Mouse (Mus musculus): ENCODE data around the gene Zdhhc21.

DNA sequence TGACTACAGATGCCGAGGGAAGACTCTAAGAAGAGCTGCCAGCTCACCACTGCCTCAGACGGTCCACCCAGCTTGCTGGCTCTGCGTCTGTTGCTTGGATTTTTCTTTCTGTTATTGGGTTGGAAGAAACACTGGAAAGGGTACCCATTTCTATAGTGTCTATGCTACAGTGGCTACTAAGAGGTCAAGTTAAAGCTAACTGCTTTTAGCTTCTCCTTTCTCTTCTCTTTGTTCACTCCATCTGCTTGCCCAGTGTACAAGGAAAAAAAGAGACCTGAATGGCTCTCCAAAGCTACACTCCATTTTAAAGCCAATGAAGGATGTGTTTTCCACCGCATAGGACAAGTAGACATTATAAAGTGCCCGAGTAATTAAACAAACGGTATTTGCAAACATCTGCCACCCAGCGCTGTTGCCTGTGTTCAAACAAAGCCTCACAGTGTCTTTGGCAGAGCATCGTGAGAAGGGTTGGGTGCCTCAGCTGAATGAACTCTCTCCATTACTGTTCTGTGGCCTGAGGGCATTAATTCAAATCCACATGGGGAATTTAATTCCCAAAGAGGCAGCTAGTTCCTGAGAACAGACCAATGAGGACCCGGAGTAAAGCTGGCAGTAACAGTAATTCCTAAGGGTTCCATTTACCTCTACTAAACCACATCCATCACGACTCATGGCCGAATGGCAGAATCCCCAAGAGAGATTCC is 94.1 kb downstream of the Zdhhc21 start:
- no peak for TF ChIP-seq POLR2A (IDR thresholded peaks at IDR 0.05; ENCODE audit: extremely low read depth, insufficient read depth, low read length)
- no peak for TF ChIP-seq CTCF (IDR thresholded peaks at IDR 0.05; ENCODE audit: low read depth, low read length)
